Mouse (Mus musculus): ENCODE measurements at regions not wholly inside any gene's neighbourhood (a gene's known extent, or its start where the extent isn't known, plus 50 kb on each side); places are given as distances from the start of the nearest gene placed in this dataset.

GRCm38 (mm10) chr15:52095629-52096190, 1789.0 kb upstream of the Gm7489 start:
- DNase-seq: no peak

- no peak for DNase-seq
Measured at GRCm38 (mm10) chr15:52108761-52109160, 1775.9 kb upstream of the Gm7489 start.

GRCm38 (mm10) chr15:52114368-52115036, 1770.2 kb upstream of the Gm7489 start:
- no peak for DNase-seq

- no peak for DNase-seq
Measured at GRCm38 (mm10) chr15:52136693-52137092, 1748.0 kb upstream of the Gm7489 start.

- DNase-seq: peak; percentile 28
Measured at GRCm38 (mm10) chr15:52153421-52153820, 1731.3 kb upstream of the Gm7489 start.

- no peak for DNase-seq
Measured at GRCm38 (mm10) chr15:52155784-52156183, 1728.9 kb upstream of the Gm7489 start.

- DNase-seq: no peak
Measured at GRCm38 (mm10) chr15:52156779-52157178, 1727.9 kb upstream of the Gm7489 start.

GRCm38 (mm10) chr15:52160181-52161088, 1724.3 kb upstream of the Gm7489 start:
- DNase-seq: peak; percentile 82

- DNase-seq: no peak
Measured at GRCm38 (mm10) chr15:52161089-52161442, 1723.6 kb upstream of the Gm7489 start.

GRCm38 (mm10) chr15:52161568-52162316, 1723.0 kb upstream of the Gm7489 start:
- peak; percentile 21 for DNase-seq

GRCm38 (mm10) chr15:52166144-52166543, 1718.6 kb upstream of the Gm7489 start:
- no peak for DNase-seq

- no peak for DNase-seq
Measured at GRCm38 (mm10) chr15:52166595-52167443, 1717.9 kb upstream of the Gm7489 start.

- no peak for DNase-seq
Measured at GRCm38 (mm10) chr15:52167811-52168210, 1716.9 kb upstream of the Gm7489 start.

- DNase-seq: no peak
Measured at GRCm38 (mm10) chr15:52176951-52177350, 1707.8 kb upstream of the Gm7489 start.

GRCm38 (mm10) chr15:52178668-52179067, 1706.0 kb upstream of the Gm7489 start:
- no peak for DNase-seq

- DNase-seq: no peak
Measured at GRCm38 (mm10) chr15:52179379-52179778, 1705.3 kb upstream of the Gm7489 start.

- DNase-seq: no peak
Measured at GRCm38 (mm10) chr15:52191176-52191575, 1693.5 kb upstream of the Gm7489 start.

- DNase-seq: no peak
Measured at GRCm38 (mm10) chr15:52207271-52207670, 1677.4 kb upstream of the Gm7489 start.

- DNase-seq: no peak
Measured at GRCm38 (mm10) chr15:52232442-52232841, 1652.3 kb upstream of the Gm7489 start.

GRCm38 (mm10) chr15:52236220-52236619, 1648.5 kb upstream of the Gm7489 start:
- DNase-seq: no peak

- no peak for DNase-seq
Measured at GRCm38 (mm10) chr15:52242890-52243289, 1641.8 kb upstream of the Gm7489 start.

Measured in right cerebral cortex, adult 18-20 months (tissue).